Mouse (Mus musculus) heart, adult 8-10 months (tissue): ENCODE data around the gene Zfp972. TPM values are rescaled to one million over a fixed set of nuclear protein-coding genes. Genes with fewer than 3 reads are reported as not detected.
"Not testable (repeated sequence)": the region's sequence is repeated elsewhere in the genome, so short reads cannot be mapped to it uniquely, and the experiment has no call there.

ENCODE experiments used
- DNase-seq: peaks from one replicate; pipeline ENCODE4 v3.0.0; 2022; ENCODE audit warnings: low spot score
- total RNA-seq, 4 experiments: library from RNA; stranded (reverse); gene quantifications; 2 replicates each; pipeline ENCODE4 v1.2.4; 2022

The Zfp972 gene
- total RNA-seq: 1 to 10 TPM in 1 of 4 experiments, under 1 TPM in 2, not detected in 1; 0.69 to 1.0 (median 0.87) TPM

- DNase-seq: not testable (repeated sequence)
These were observed at the start of gene Zfp972 for GRCm38 (mm10) chr2:177925563-177926103. TSS of gene Zfp972 (minus strand) at chr2:177925613.

DNA sequence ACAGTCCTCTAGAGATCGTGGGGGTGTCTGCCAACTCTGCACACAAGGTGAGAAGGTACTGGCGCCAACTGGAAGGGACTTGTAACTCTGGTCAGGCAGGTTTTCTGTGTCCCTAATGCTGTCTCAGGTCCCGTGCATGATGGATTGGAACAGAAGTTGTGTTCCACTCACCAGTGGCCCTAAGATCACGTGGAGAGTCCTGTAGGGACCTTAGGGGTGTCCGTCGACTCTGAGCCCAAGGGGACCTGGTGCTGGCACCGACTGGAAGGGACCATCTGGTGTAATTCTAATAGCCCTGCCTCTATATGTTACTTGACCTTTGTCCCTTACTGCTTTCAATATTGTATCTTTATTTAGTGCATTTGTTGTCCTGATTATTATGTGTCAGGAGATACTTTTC, 49.4 kb upstream of the Zfp972 start:
- DNase-seq: not testable (repeated sequence)

- peak; percentile 94 for DNase-seq
These were observed 31.7 kb upstream of the Zfp972 start, which contains the start of gene Gm14326 for GRCm38 (mm10) chr2:177957145-177957544. TSS of gene Gm14326 (minus strand) at chr2:177957297.

DNA sequence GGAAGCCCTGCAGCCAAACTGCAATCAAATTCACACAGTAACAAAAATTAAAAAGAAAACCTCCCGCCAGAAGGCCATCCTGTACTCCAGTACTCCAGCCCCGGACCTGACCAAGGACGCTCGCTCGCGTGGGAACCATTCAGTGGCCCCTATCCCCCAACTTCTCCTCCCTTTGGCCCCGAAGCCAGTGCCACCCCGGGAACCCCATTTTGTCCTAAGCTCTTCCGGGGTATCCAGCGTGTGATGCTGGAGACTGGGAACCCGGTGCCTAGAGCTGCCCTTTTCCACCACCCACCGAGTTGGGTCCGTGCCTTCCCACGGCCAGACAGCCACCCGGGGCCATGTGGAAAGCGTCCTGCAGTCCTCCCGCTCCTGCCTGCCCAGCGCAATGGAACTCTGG, 31.3 kb upstream of the Zfp972 start:
- DNase-seq: not testable (repeated sequence)

DNA sequence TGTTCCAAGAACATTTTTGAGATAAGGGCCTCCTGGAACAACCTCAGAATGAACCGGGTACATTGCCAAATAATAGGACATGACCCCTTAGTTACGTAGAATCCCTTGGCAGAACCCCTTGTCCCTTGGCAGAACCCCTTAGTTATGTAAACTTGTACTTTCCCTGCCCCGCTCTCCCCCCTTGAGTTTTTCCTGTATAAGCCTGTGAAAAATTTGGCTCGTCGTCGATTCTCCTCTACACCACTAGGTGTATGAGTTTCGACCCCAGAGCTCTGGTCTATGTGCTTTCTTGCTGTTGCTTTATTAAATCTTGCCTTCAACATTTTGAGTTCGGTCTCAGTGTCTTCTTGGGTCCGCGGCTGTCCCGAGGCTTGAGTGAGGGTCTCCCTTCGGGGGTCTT, 22.1 kb downstream of the Zfp972 start:
- DNase-seq: not testable (repeated sequence)

- DNase-seq: not testable (repeated sequence)
These were observed 27.2 kb downstream of the Zfp972 start for GRCm38 (mm10) chr2:177898171-177898570.

- not testable (repeated sequence) for DNase-seq
These were observed 28.3 kb downstream of the Zfp972 start, which contains the start of gene Gm14327 for GRCm38 (mm10) chr2:177897046-177897578. TSS of gene Gm14327 (plus strand) at chr2:177897096.

GRCm38 (mm10) chr2:177887743-177888142, 37.7 kb downstream of the Zfp972 start:
- DNase-seq: not testable (repeated sequence)

DNA sequence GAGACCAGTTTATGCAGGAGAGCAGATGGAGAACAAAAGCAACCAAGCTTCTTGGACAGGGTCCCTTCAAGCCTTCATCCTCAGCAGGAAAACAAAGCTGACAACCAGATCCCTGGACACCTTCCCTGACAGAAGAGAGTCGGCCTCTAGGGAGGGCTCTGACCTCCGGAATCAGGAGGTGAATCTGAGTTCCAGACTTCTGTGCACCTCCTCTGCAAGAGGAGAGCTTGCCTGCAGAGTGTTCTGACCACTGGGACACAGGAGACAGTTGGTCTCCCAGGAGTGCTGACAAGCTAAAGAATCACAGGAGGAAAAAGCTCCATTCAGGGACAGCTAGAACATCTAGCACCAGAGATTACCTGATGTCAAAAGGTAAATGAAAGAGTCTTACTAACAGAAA, 63.2 kb downstream of the Zfp972 start:
- DNase-seq: not testable (repeated sequence)

Other genes starting within 250 kb of the Zfp972 start
- 10 to 100 TPM; 12.1 to 19.7 (median 18.5) TPM for gene Gm14322, start 166.3 kb downstream of the Zfp972 start, total RNA-seq
- 100 to 1,000 TPM in 1 of 4 experiments, 10 to 100 TPM in 3; 84.1 to 103 (median 90.7) TPM for gene Gm14325, start 85.3 kb downstream of the Zfp972 start, total RNA-seq
- gene Gm14327, start 28.5 kb downstream of the Zfp972 start, total RNA-seq: 10 to 100 TPM; 40.3 to 72.5 (median 64.0) TPM
- 10 to 100 TPM; 32.9 to 48.3 (median 41.5) TPM for gene Gm14326, start 31.7 kb upstream of the Zfp972 start, total RNA-seq
- gene Zfp971, start 97.7 kb upstream of the Zfp972 start, total RNA-seq: 100 to 1,000 TPM; 111 to 124 (median 122) TPM
- gene Zfp931, start 152.9 kb upstream of the Zfp972 start, total RNA-seq: 10 to 100 TPM; 14.0 to 18.2 (median 16.8) TPM
- gene Phactr3, start 193.4 kb upstream of the Zfp972 start, total RNA-seq: 1 to 10 TPM in 3 of 4 experiments, under 1 TPM in 1; 0.63 to 3.0 (median 1.4) TPM